Mouse (Mus musculus) erythroblast, embryonic 14.5 days (primary cell): Measurements from ENCODE around the gene Lbr. TPM values are rescaled to one million over a fixed set of nuclear protein-coding genes. Genes with fewer than 3 reads are reported as not detected.

Source experiments
- H3K27me3 ChIP-seq: 2 replicates; pipeline ENCODE4 v1.6.1; 2012; ENCODE audit warnings: inconsistent platforms; ENCODE audit not compliant: control insufficient read depth
- H3K36me3 ChIP-seq: 2 replicates; pipeline ENCODE4 v1.6.1; 2012; ENCODE audit warnings: mild to moderate bottlenecking, inconsistent platforms; ENCODE audit not compliant: control insufficient read depth
- H3K4me1 ChIP-seq: 2 replicates; pipeline ENCODE4 v1.6.1; 2012; ENCODE audit warnings: inconsistent platforms; ENCODE audit not compliant: control insufficient read depth
- H3K4me3 ChIP-seq: replicated peaks from 2 replicates; pipeline ENCODE3; 2012; ENCODE audit warnings: moderate library complexity, mild to moderate bottlenecking, inconsistent platforms
- H3K9me3 ChIP-seq: 2 replicates; pipeline ENCODE4 v1.6.1; 2012; ENCODE audit warnings: low read length, inconsistent platforms, mixed read lengths; ENCODE audit not compliant: control insufficient read depth
- GATA1 ChIP-seq: IDR thresholded peaks from 2 replicates; pipeline ENCODE4 v1.6.1; 2012; ENCODE audit warnings: low read length, inconsistent platforms, mixed read lengths
- TAL1 ChIP-seq: IDR thresholded peaks from 3 replicates; pipeline ENCODE4 v1.6.1; 2012; ENCODE audit warnings: low read length, inconsistent platforms, mixed read lengths
- polyA plus RNA-seq: library from polyadenylated mRNA; stranded (reverse); fragments of >175 nt; gene quantifications from 2 replicates; pipeline ENCODE4 v1.2.3, GENCODE M21; 2012

The Lbr gene
- polyA plus RNA-seq, result 26.2 and 32.2 TPM in 2 replicates

DNA sequence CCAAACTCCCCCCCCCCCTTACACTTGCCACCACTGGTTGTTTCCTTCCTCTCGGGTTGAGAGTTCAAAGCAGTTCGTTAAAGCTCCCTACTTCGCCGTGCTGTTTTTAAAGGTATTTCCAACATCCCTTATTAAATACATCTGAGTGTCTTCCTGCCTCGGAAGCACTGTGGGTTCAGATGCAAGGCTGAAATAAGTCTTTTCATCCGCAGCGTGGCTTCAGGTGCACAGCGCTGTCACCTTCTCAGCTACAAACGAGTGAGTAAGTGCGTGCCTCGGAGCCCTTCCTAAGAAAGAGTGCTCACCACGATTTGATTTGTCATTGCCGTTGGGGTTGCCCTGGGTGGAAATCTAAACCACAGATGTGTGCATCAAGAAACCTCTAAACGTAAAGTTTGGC is at the start of gene Lbr:
Gene Lbr, minus strand, starts transcription at position 266 of the 400 bp plus-strand sequence.
- peaks cover 56% of the 10 kb centered on the region for H3K4me1 ChIP-seq
- H3K27me3 ChIP-seq, result peaks cover 18% of the 10 kb centered on the region
- TF ChIP-seq GATA1 (no peak), TAL1 (no peak)
- H3K9me3 ChIP-seq, result no peaks in the 10 kb centered on the region
- H3K4me3 ChIP-seq, result peak within 1 kb of the TSS; percentile 79
- H3K36me3 ChIP-seq, result peaks cover 38% of the 10 kb centered on the region

DNA sequence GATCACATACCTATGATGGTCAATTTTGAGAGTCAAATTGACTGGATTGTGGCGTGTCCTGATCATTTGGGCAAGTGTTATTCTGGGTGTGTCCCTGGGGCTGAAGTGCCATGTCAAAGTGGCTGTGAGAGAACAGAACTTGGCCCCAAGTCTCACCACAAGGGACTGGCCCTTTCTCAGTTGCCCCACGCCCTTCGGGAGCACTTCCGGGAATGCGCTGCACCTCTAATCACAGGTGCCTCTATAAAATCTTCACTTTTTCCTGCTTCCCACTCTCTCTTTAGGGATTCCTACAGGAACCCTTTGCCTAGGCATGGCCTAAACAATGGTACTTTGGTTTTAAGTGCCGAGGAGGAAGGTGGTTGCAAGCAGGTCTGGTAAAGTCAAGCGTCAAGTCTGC is 46.8 kb upstream of the Lbr start:
- no peaks in the 10 kb centered on the region for H3K36me3 ChIP-seq
- no peaks in the 10 kb centered on the region; the same call in 1 of the 2 replicates for H3K4me1 ChIP-seq
- no peak overlapping the region for H3K4me3 ChIP-seq
- no peaks in the 10 kb centered on the region for H3K27me3 ChIP-seq
- H3K9me3 ChIP-seq, result no peaks in the 10 kb centered on the region
- TF ChIP-seq TAL1 (no peak), GATA1 (no peak)

DNA sequence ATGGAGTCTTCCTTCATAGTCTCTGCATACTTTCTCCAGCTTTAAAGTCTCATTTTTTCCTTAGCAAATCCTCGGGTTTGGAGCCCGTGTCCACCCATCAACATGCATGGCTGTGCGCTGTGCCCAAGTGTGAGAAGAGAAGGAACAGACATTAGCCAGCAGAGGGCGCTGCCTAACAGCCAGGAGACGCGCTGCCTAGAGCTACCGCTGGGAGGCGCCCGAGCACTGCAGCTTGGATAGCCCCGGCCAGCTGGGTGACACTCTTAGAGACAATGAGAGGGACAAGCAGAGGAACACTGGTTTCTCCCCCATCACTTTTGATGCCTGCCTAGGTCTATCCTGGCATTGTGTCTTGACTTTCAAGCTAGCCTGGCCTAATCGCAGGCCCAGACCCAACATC is 46.0 kb upstream of the Lbr start:
- no peak overlapping the region for H3K4me3 ChIP-seq
- H3K36me3 ChIP-seq, result no peaks in the 10 kb centered on the region
- H3K9me3 ChIP-seq, result no peaks in the 10 kb centered on the region
- H3K4me1 ChIP-seq, result no peaks in the 10 kb centered on the region; the same call in 1 of the 2 replicates
- TF ChIP-seq TAL1 (no peak), GATA1 (no peak)
- H3K27me3 ChIP-seq, result no peaks in the 10 kb centered on the region

DNA sequence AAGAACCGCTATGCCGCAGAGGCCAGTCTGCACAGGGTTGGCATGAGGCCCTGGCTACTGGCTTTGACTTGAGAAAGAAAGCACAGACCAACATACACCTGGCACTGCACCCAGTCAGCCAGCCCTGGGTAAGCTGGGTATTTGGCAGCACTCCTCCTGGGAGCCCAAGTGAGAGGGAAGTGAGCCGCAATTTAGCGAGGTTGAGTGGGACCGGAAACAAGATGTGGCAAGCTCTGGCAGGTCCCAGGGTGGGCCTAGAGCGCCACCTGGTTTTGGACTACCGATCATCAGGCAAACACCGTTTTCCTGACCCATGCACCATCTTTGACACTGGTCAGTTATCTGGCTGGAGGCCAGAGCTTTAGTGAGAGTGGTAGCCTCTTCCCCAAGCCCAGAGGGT is 38.7 kb upstream of the Lbr start:
- Histone ChIP-seq H3K4me1 (peaks cover 4% of the 10 kb centered on the region; the same call in 1 of the 2 replicates), H3K36me3 (no peaks in the 10 kb centered on the region)

DNA sequence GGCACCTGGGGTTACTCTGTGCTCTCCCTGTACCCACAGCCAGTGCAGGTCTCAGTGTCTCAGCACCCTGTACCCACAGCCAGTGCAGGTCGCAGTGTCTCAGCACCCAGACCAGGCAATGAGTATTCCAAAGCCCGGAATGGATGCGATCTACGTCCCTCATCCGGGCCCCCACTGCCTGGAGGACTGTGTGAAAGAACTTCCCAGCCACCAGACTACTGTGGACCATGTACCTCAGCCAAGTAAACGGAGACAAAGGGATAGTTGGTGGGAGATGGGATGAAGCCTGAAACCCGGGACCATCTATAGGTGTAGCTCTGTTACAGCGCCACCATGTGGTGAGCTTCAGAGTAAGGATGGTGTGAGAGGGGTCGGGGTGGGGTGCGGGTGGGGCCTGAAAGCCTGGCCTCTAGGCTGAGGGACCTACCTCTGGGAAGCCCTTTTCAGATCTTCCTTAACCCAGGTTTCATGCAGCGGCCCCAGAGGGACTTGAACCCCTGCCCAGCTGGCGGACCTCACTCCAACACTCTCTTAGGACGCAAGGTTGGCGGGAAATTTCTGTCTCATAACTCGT is 38.0 kb upstream of the Lbr start:
- Histone ChIP-seq H3K4me1 (peaks cover 4% of the 10 kb centered on the region; the same call in 1 of the 2 replicates), H3K36me3 (no peaks in the 10 kb centered on the region), H3K9me3 (no peaks in the 10 kb centered on the region), H3K27me3 (peaks cover 3% of the 10 kb centered on the region; the same call in 1 of the 2 replicates), H3K4me3 (no peak overlapping the region)
- no peak for TF ChIP-seq GATA1
- TF ChIP-seq TAL1, result no peak

More for the DNA sequence above, 38.7 kb upstream of the Lbr start:
- no peak overlapping the region for H3K4me3 ChIP-seq
- H3K9me3 ChIP-seq, result no peaks in the 10 kb centered on the region
- no peak for TF ChIP-seq TAL1
- H3K27me3 ChIP-seq, result peaks cover 3% of the 10 kb centered on the region; the same call in 1 of the 2 replicates

DNA sequence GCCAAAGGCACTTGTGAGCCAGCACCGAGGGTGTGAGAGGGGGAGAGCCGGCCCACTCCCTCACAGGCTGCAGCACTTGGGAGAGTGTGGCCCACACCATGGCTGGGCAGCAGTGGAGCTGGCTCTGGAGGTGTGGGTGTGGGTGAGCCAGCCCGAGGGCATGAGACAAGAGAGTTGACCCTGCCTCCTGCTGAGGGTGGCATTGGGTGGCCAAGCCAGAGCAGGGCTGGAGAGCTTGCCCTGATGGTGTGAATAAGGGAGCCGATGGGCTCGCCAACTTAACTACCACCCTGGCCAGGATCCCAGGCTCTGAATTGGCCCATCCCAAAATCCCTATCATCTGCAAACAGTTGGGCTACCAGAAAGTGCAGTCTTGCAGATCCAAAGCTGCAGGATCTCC is 35.6 kb upstream of the Lbr start:
- Histone ChIP-seq H3K4me1 (peaks cover 6% of the 10 kb centered on the region; the same call in 1 of the 2 replicates), H3K4me3 (no peak overlapping the region), H3K9me3 (no peaks in the 10 kb centered on the region), H3K36me3 (no peaks in the 10 kb centered on the region), H3K27me3 (peaks cover 3% of the 10 kb centered on the region; the same call in 1 of the 2 replicates)
- TF ChIP-seq TAL1 (no peak), GATA1 (no peak)

DNA sequence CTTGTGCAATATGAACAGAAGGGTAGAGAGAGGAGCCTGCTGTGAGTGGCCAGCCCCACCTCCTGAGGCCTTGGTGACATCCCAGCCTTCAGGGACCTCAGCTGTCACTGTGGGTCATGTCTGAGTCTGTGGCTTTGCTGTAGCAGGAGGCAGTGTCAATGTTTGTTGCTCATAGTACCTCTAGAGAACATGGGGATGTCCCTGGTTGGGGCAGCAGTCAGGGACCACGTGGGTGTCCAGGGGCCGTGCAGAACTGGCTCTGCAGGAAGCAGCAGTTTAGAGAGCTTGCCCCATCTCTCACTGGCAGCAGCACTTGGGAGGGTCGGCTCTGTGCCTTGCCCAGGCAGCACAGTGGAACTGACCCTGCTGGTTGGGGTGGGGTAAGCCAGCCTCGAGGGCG is 34.2 kb upstream of the Lbr start:
- no peak overlapping the region for H3K4me3 ChIP-seq
- H3K27me3 ChIP-seq, result peaks cover 5% of the 10 kb centered on the region; the same call in 1 of the 2 replicates
- no peak for TF ChIP-seq TAL1
- peaks cover 7% of the 10 kb centered on the region; the same call in 1 of the 2 replicates for H3K4me1 ChIP-seq
- H3K36me3 ChIP-seq, result no peaks in the 10 kb centered on the region
- H3K9me3 ChIP-seq, result no peaks in the 10 kb centered on the region

DNA sequence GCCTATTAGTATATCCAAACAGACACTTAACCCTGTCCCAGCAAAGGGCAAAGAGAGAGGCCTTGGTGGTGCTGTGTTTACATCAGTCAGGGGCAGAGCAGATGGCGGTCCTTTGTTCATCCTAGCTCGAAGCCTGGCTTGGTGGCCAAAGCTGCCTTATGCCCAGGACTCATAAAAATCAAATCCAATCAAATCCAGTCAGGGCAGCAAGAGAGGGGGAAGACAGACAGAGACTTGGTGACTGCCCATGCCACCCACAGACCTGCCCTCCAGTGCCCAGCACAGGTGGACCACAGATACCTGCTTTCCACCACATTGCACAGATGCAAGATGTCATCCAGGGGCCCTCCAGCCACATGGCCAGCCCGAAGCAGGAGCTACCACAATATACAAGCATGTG is 33.8 kb upstream of the Lbr start:
- H3K9me3 ChIP-seq, result no peaks in the 10 kb centered on the region
- H3K27me3 ChIP-seq, result peaks cover 5% of the 10 kb centered on the region; the same call in 1 of the 2 replicates
- H3K4me1 ChIP-seq, result peaks cover 7% of the 10 kb centered on the region; the same call in 1 of the 2 replicates
- TF ChIP-seq TAL1 (no peak), GATA1 (no peak)
- no peak overlapping the region for H3K4me3 ChIP-seq
- H3K36me3 ChIP-seq, result no peaks in the 10 kb centered on the region

DNA sequence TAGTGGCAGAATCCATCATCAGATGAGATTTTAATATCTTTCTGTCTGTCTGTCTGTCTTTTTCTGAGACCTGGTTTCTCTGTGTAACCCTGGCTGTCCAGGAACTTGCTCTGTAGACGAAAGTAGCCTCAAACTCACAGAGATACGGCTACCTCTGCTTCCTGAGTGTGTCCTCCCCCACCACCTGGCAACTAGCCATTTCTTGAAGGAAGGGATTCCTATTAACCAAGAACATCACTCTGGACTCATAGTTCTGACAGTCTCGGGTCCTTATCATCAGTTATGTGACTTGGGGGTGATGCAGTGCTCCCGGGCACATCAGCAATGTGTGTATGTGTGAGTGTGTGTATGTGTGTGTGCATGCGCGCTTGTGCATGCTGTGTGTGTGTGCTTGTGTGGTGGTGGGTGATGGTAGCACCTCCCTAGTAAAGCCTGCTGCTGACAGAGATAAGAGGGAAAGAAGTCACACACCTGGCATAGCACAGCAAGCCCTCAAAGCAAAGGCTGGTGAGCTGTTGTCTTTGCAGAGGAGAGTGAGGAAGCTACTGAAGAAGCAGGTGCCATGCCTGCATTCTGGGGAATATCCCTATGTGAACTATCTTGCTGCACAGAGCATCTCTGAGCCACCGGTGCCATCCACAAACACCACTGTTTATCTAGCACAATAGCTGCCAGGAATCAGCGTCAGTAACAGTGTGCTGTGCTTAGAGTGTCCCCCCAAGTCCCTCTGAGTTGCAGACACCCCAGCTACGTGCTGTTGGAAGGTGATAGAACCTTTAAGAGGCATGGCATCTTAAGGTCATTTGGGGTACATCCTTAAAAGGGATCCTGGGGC is 30.5 kb upstream of the Lbr start:
- Histone ChIP-seq H3K36me3 (no peaks in the 10 kb centered on the region), H3K9me3 (no peaks in the 10 kb centered on the region), H3K27me3 (peaks cover 3% of the 10 kb centered on the region; the same call in 1 of the 2 replicates), H3K4me1 (peaks cover 4% of the 10 kb centered on the region; the same call in 1 of the 2 replicates), H3K4me3 (no peak overlapping the region)
- TF ChIP-seq TAL1 (no peak), GATA1 (no peak)
